Mouse (Mus musculus): ENCODE data around the gene Tuft1. TPM values are rescaled to one million over a fixed set of nuclear protein-coding genes. Genes with fewer than 3 reads are reported as not detected.
A peak's percentile ranks its signal among the peaks of the same experiment; 100 is the strongest.
"Not testable (repeated sequence)": the region's sequence is repeated elsewhere in the genome, so short reads cannot be mapped to it uniquely, and the experiment has no call there.

Gene Tuft1
- polyA plus RNA-seq, 1 experiment from 2014 or later = 16.9 TPM

DNA sequence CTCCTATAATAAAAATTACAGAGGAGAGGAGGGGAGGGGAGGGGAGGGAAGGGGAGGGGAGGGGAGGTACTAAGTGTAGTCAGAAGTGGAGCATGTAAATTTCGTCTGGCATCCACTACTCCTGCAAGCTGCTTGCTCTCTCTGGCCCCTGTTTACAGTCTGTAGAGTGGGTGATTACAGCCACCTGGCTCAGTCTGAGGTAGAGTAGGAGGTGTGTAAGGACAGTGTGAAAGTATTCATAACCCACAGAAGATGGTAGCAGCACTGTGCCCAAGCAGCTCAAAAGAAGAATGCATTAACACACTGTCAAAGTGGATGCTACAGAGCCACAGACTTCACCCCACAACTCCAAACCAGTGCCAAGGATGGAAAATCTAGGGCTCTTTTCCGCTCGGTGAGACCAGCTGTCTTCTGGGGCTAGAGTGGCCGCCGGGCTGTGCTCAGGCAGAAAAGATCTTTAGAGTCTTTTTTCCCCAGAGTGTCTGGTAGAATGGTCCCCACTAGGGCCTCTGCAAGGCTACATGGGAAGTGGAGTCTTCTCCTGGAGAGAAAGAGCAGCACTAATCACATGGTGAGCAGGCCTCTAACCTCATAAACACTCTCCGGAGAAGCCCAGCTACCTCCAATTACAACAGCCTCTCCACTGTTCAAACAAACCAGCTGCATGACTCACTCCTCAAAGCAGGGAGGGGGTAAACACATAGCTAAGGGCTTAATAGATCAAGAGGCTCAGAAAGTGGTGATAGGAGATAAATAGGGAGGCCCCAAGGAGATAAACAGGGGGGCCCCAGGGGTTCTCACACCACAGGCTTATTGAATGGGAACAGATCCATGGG is 9.7 kb downstream of the Tuft1 start:
- H3K27me3 ChIP-seq (replicated peaks; ENCODE audit: insufficient read depth, low read length) = no peaks in the 10 kb centered on the region
- no peaks in the 10 kb centered on the region; the same call in 1 of the 2 replicates for H3K4me1 ChIP-seq (ENCODE audit: insufficient read depth, low read depth, low read length)
- no peak overlapping the region for H3K9ac ChIP-seq (replicated peaks; ENCODE audit: low read depth)
- H3K4me3 ChIP-seq (ENCODE audit: low read depth, low read length) = no peak overlapping the region
- H3K9me3 ChIP-seq (ENCODE audit: low read length) = no peaks in the 10 kb centered on the region
- H3K4me2 ChIP-seq (replicated peaks; ENCODE audit: low read depth, low read length) = no peak overlapping the region
- DNase-seq (ENCODE audit: low spot score) = peak; percentile 94
- no peak for TF ChIP-seq CTCF (IDR thresholded peaks at IDR 0.05)
- peak; percentile 92 for TF ChIP-seq EP300 (IDR thresholded peaks at IDR 0.05)
- H3K27ac ChIP-seq (ENCODE audit: low read length) = peak overlapping the region; percentile 91
- WGBS = 18% methylated on average over 6 of the region's 6 CpGs
- H3K36me3 ChIP-seq (ENCODE audit: insufficient read depth, low read length) = no peaks in the 10 kb centered on the region
- peak; percentile 91 for ATAC-seq

DNA sequence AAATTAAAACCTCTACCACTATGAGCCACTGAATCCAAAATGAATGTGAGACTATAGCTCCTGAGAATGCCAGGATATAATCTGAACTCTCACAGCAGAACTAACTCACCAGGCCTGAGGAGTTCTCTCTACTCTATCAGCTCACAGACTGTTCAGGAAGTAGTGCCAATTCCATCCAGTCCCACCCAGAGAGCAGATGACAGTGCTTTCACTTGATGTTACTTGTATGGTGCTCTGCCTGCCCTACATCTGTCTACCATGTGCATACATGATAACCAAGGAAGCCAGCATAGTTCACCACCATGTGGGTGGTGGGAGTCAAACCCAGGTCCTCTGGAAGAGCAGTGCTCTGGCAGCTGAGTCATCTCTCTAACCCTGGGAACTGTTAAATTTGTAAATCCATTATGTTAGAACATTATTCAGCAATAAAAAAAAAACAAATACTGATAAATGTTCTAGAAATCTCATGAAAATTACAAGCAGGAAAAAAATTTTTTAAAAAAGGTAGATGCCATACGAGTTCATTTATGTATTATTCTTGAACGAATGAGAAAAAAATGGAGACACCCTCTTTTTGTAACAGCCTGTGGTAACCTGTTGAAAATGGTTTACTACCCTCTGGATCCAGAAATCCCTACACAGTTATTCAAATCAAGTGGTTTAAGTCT is 16.0 kb downstream of the Tuft1 start, which contains the start of gene Gm10972:
Gene Gm10972, plus strand, starts transcription at position 618 of the 668 bp plus-strand sequence.
- H3K27ac ChIP-seq (ENCODE audit: low read length); H3K4me3 ChIP-seq (ENCODE audit: low read depth, low read length); H3K27me3 ChIP-seq (replicated peaks; ENCODE audit: insufficient read depth, low read length); DNase-seq (ENCODE audit: low spot score); H3K9ac ChIP-seq (replicated peaks; ENCODE audit: low read depth); H3K9me3 ChIP-seq (ENCODE audit: low read length); H3K4me2 ChIP-seq (replicated peaks; ENCODE audit: low read depth, low read length); ATAC-seq; H3K36me3 ChIP-seq (ENCODE audit: insufficient read depth, low read length); H3K4me1 ChIP-seq (ENCODE audit: insufficient read depth, low read depth, low read length): not testable (repeated sequence)
- WGBS = 63% methylated on average over 2 of the region's 2 CpGs

DNA sequence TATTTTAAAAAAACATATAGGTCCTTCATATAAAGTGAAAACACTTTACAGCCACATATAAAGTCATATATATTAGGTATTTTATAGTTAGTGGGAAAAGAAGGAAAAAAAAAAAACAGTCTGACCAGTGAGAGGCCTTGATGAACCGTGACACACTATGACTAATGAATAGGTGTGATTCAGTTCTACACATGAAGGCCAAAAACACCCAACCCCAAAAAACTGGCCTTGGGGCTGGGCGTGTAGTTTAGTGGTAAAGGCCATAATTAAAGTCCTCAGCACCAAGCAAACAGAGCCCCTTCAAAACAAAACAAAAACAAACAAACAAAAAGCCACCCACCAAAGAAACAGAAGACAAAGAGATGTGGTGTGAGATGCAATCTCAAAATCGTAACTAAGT is 28.8 kb downstream of the Tuft1 start:
- Histone ChIP-seq H3K36me3 (ENCODE audit: insufficient read depth, low read length) (no peaks in the 10 kb centered on the region), H3K27ac (ENCODE audit: low read length) (no peak overlapping the region), H3K4me3 (ENCODE audit: low read depth, low read length) (no peak overlapping the region), H3K9ac (replicated peaks; ENCODE audit: low read depth) (no peak overlapping the region), H3K27me3 (replicated peaks; ENCODE audit: insufficient read depth, low read length) (no peaks in the 10 kb centered on the region), H3K9me3 (ENCODE audit: low read length) (no peaks in the 10 kb centered on the region), H3K4me1 (ENCODE audit: insufficient read depth, low read depth, low read length) (no peaks in the 10 kb centered on the region), H3K4me2 (replicated peaks; ENCODE audit: low read depth, low read length) (no peak overlapping the region)
- no peak for ATAC-seq
- no peak for DNase-seq (ENCODE audit: low spot score)
- TF ChIP-seq CTCF (IDR thresholded peaks at IDR 0.05) (no peak), EP300 (IDR thresholded peaks at IDR 0.05) (no peak)
- 78% methylated on average over 3 of the region's 3 CpGs for WGBS

DNA sequence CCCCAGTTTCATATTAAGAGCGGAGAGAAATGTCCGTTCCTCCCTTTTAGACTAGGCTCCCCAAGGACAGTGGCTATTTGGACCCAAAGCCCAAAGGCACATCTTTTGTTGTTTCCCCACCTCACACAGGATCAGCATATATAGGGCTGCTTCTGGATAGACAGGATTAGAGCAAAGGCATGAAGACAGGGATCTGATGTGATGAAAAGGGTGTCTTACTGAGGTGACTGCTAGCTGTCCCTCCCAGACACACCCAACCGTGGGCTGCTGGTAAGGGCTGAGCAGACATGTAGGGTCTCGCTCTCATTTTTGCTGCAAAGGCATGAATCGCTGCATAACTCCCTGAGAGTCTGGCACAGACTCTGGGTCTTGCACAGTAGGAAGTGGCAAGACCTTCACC is 30.0 kb downstream of the Tuft1 start:
- Histone ChIP-seq H3K9ac (replicated peaks; ENCODE audit: low read depth) (no peak overlapping the region), H3K4me1 (ENCODE audit: insufficient read depth, low read depth, low read length) (no peaks in the 10 kb centered on the region), H3K4me3 (ENCODE audit: low read depth, low read length) (no peak overlapping the region), H3K36me3 (ENCODE audit: insufficient read depth, low read length) (no peaks in the 10 kb centered on the region), H3K9me3 (ENCODE audit: low read length) (no peaks in the 10 kb centered on the region), H3K27ac (ENCODE audit: low read length) (no peak overlapping the region), H3K4me2 (replicated peaks; ENCODE audit: low read depth, low read length) (no peak overlapping the region), H3K27me3 (replicated peaks; ENCODE audit: insufficient read depth, low read length) (no peaks in the 10 kb centered on the region)
- WGBS = over 99% methylated on average over 5 of the region's 5 CpGs
- TF ChIP-seq CTCF (IDR thresholded peaks at IDR 0.05) = no peak
- no peak for TF ChIP-seq EP300 (IDR thresholded peaks at IDR 0.05)
- no peak for DNase-seq (ENCODE audit: low spot score)
- ATAC-seq = no peak

DNA sequence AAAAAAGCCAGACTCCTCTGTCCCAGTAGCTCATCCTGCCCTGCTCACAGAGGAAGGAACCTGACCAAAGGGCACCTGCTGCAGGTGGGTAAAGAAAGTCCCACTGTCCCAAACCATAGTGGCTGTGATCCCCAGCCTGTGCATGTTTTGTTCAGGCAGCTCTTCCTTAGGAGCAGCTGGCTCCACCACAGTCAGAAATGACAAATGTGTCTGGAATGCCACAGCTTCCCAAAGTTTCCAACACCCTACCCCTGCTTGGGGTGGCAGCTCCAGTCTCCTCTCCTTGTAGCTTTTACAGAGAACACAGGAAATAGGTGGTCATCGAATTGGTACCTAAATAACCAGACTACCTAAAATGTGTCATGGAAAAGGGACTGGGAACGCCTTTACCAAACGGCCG is 34.4 kb downstream of the Tuft1 start:
- Histone ChIP-seq H3K4me3 (ENCODE audit: low read depth, low read length) (no peak overlapping the region), H3K9me3 (ENCODE audit: low read length) (no peaks in the 10 kb centered on the region), H3K9ac (replicated peaks; ENCODE audit: low read depth) (no peak overlapping the region), H3K4me2 (replicated peaks; ENCODE audit: low read depth, low read length) (no peak overlapping the region), H3K36me3 (ENCODE audit: insufficient read depth, low read length) (no peaks in the 10 kb centered on the region), H3K27me3 (replicated peaks; ENCODE audit: insufficient read depth, low read length) (no peaks in the 10 kb centered on the region), H3K4me1 (ENCODE audit: insufficient read depth, low read depth, low read length) (no peaks in the 10 kb centered on the region), H3K27ac (ENCODE audit: low read length) (no peak overlapping the region)
- TF ChIP-seq CTCF (IDR thresholded peaks at IDR 0.05) (no peak), EP300 (IDR thresholded peaks at IDR 0.05) (no peak)
- WGBS = 90% methylated on average over 4 of the region's 4 CpGs
- no peak for DNase-seq (ENCODE audit: low spot score)
- ATAC-seq = no peak

DNA sequence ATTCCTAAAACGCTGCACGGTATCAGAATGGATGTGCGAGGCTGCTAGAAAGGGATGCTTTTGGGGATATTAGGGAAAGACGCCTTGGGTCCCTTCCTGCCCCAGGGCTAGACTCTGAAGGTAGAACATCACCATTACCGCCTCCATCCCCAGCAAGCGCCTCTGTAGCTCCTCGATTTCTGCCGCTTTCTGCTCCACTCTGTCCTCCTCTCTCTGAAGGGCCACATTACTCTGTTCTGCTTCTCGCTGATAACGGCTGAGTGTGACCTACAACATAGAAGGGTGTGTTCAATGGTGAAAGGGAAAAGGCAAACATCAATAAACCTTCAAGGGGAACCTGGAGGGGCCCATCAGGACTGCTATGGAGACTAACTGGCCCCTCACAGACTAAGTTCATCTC is 36.1 kb downstream of the Tuft1 start:
- Histone ChIP-seq H3K9ac (replicated peaks; ENCODE audit: low read depth) (no peak overlapping the region), H3K4me2 (replicated peaks; ENCODE audit: low read depth, low read length) (no peak overlapping the region), H3K4me1 (ENCODE audit: insufficient read depth, low read depth, low read length) (no peaks in the 10 kb centered on the region), H3K36me3 (ENCODE audit: insufficient read depth, low read length) (no peaks in the 10 kb centered on the region), H3K4me3 (ENCODE audit: low read depth, low read length) (no peak overlapping the region), H3K27ac (ENCODE audit: low read length) (peak overlapping the region; percentile 72; the same call in 1 of the 2 replicates), H3K27me3 (replicated peaks; ENCODE audit: insufficient read depth, low read length) (no peaks in the 10 kb centered on the region), H3K9me3 (ENCODE audit: low read length) (no peaks in the 10 kb centered on the region)
- TF ChIP-seq EP300 (IDR thresholded peaks at IDR 0.05) = no peak
- no peak for TF ChIP-seq CTCF (IDR thresholded peaks at IDR 0.05)
- ATAC-seq (no peak), DNase-seq (ENCODE audit: low spot score) (no peak)
- 72% methylated on average over 10 of the region's 10 CpGs for WGBS
